Mouse (Mus musculus) E14TG2a.4 (cell line): ENCODE results near the gene Lrrc45.

Experiments used
- CTCF ChIP-seq: conservative IDR thresholded peaks from 2 replicates; pipeline ENCODE4 v1.5.1; 2014; ENCODE audit warnings: low read length
- NANOG ChIP-seq: IDR thresholded peaks from 2 replicates; pipeline ENCODE4 v1.6.1; 2014; ENCODE audit warnings: borderline replicate concordance, low read length, mixed read lengths

DNA sequence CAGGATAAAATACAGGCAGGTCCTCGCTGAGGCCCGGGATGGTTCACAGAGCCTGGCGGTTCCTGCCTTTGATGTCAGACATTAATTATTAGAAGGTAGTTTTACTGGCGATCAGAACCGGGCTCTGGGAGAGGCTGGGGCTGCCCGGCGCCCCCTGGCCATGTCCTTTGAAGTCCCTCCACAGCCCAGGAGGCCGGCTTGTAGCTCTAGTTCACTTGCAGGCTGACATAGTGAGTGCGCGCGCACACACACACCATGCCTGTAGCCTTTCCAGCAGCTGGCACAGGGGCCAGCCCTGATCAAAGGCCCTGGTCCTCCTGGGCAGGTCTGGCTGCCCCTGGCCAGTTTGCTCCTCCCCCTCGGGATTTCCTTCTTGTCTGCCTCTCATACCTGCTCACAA is 18.1 kb upstream of the Lrrc45 start:
- TF ChIP-seq CTCF, result no peak
- TF ChIP-seq NANOG, result no peak
